Mouse (Mus musculus) adrenal gland, postnatal 4 days (tissue): ENCODE data around the gene Tmem181a. TPM values are rescaled to one million over a fixed set of nuclear protein-coding genes. Genes with fewer than 3 reads are reported as not detected.

Source experiments
- total RNA-seq, 2 experiments: library from RNA; stranded (reverse); gene quantifications; 2 replicates each; pipeline ENCODE4 v1.2.3; 2021

Tmem181a gene
- total RNA-seq, 2 experiments from 2014 or later = 20.7 to 22.2 TPM

Other genes starting within 250 kb of the Tmem181a start
- 1 to 10 TPM; 7.7 to 8.7 TPM for gene Serac1, start 177.1 kb upstream of the Tmem181a start, total RNA-seq
- gene Gtf2h5, start 177.1 kb upstream of the Tmem181a start, total RNA-seq = 10 to 100 TPM; 90.6 to 95.0 TPM
- 100 to 1,000 TPM in 1 of 2 experiments, 10 to 100 TPM in 1; 99.4 to 101 TPM for gene Tulp4, start 150.4 kb upstream of the Tmem181a start, total RNA-seq
- gene Dynlt1a, start 60.6 kb downstream of the Tmem181a start, total RNA-seq = 10 to 100 TPM in 1 of 2 experiments, 1 to 10 TPM in 1; 9.6 to 11.8 TPM
- gene Dynlt1b, start 173.3 kb downstream of the Tmem181a start, total RNA-seq = 100 to 1,000 TPM; 231 to 233 TPM